Mouse (Mus musculus): ENCODE measurements around the gene Gna14.

Gna14 gene

DNA sequence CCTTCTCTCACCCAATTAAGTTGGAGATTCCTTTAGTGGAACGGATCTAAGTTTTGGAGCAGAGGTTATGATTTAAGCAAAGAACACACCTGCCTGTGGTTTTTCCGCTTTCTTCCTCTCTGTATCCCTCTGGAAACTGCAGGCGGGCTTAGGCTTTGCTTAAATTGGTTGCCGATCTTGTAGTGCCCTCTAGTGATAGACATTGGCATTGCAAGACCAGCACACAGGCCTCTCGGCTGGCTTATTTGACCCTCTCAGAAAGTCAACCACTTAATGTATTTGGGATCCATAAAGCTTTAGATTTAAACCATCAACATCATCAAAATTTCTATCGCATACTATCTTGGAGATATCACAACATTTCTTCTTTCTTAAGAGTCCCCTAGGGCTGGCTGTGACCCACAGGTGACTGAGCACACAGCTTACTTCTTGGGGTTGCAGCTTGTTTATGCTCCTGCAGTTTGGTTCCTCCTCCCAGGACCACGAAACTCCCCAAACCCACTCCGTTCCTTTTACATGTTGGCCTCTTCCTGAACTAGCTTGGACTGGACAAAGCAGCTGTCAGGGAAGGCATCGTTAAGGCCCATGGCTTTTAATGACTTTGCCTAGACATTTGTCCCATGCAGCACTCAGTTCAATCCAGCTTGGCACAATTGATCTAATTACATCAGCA, 163.9 kb downstream of the Gna14 start:
- DNase-seq, result peak in 1 of 2 experiments; percentile 55

DNA sequence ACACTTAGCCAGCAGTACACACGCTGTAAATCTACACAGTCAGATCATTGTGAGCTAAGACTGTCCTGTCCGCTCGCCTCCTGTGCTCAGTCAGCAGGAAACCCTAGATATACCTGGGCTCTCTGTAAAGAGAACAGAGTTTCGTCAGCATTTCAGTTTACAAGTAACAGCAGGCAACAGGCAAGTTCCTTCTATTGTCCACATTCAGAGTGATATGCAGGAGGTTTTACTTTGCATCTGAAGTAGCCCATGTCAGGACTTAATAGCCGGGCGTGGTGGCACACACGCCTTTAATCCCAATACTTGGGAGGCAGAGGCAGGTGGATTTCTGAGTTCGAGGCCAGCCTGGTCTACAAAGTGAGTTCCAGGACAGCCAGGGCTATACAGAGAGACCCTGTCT, 166.5 kb downstream of the Gna14 start:
- DNase-seq, result no peak

DNA sequence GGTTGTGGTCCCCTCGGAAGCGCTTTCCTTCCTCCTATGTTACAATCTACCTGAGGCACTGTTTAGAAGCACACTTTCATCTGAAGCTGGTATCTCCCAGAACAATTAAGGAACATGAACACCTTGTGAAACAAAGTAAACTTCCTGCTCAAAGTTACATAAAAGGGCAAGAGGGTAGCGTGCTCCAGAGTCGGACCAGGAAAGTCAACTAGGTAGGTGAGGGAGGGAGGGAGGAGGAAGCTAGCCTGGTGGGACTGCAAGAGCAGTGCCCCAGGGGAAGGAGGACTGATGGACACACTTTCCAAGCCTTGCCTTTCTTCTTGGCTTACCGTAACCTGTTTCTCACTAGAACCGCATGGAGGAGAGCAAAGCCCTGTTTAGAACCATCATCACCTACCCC, 172.1 kb downstream of the Gna14 start:
- DNase-seq, result no peak

DNA sequence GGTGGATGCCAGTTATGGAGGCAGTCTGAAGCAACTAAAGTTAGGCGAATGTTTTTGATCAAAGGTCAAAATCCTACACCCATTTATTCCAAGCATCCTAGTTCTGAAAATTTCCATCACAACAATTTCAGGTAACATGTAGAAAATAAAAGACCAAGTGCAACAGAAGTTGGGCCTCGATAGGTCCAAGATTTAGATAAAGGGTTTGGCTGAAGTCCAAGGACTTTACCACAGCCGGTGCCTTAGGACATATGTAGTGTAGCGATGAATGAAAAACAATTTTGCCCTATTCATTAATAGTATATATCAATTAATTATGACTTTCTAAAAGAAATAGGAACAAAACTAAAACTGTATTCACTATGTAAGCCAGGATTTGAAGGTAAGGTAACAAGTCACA, 187.6 kb downstream of the Gna14 start:
- DNase-seq, result no peak

DNA sequence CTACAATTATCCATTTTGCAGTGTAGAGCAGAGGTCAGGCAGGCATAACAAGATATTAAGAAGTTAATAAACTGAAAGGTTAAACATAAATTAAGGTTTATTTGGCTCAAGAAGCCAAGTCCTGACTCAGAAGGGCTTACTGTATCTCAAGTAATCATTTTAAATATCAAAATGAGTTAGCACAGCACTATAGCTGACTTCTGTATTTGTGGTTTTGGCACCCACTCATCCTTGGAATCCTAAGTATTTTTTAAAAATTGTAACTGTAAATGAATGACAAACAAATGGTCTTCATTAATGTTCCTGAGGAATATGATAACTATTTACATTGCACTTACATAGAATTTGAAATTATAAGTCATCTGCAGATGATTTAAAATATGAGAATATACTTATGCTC, 189.4 kb downstream of the Gna14 start:
- DNase-seq, result no peak

GRCm38 (mm10) chr19:16625610-16626395, 190.2 kb downstream of the Gna14 start:
- no peak for DNase-seq
